Mouse (Mus musculus): ENCODE measurements around the gene Map3k13.

Map3k13 gene

DNA sequence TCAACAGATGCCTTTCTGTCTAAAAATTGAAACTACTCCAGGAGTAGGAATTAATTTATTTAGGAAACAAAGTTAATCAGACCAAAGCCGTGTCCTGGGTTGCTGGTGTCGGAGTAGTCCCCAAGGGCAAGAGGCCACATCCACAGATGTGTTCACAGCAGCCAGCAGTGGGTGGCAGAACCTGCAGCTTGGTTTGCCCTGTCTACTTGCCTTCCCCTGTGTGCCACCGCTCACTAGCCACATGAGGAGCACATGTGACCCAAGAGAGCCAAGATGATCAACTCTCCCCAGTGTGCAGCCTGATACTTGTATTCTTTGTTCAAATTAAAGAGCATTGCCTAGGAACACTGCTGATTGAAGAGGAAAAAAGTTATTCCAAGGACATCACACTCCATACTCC, 54.3 kb downstream of the Map3k13 start:
- intact Hi-C loops (cut with DNase I) = no loop called here

- intact Hi-C loops (cut with DNase I) = no loop called here
Observed at GRCm38 (mm10) chr16:21848847-21849246, 54.7 kb downstream of the Map3k13 start.

DNA sequence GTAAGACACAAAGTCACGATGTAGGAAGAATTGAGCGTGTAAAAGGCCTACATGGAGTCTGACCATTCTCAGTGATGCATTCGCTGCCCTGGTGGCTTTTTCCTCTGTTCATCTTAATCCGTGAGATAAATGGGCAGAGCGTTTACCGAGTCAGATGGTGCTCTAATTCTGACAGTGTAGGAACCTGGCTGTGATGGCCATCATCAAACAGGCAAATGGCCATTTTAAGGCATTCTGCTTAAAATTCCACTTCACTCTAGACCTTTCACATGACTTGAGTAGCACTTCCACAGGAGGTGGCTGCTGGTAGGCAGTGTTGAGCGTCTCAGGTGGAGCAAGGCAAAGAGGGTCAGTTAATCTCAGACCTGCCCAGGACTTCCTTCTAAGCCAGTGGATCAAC, 58.2 kb downstream of the Map3k13 start:
- intact Hi-C loops (cut with DNase I) = no loop called here

- intact Hi-C loops (cut with DNase I) = no loop called here
Observed at GRCm38 (mm10) chr16:21853446-21853941, 59.3 kb downstream of the Map3k13 start.

DNA sequence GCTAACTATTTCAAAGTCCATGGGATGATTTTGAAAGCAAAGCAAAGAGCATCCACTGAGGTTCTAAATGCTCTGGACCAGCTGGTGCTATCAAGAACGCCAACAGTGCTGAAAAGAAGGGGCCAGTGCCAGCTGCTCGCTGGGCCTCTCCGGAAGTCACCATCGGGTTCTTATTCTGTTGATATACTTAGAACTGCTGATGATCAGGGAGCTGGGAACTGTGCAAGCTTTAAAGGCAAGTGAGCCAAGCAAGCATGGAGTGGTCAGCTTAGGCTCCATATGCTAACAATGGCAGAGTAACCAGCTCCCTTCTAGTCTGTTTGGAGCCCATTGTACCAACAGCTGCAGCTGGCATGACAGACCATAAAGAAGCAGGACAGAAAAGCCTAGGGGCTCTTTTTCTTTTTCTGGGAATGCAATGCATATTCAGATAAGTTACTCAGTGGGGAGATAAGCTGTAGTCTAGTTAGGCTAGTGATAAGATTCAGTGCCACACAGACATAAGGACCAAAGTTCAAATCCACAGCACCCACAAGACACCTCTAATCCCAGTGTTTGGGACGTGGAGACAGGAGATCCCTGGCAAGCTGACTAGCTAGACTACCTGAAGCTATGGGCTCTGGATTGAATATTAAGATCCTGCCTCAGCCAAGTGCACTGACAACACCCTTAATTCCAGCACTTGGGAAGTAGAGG, 60.6 kb downstream of the Map3k13 start:
- intact Hi-C loops (cut with DNase I) = no loop called here

- intact Hi-C loops (cut with DNase I) = no loop called here
Observed at GRCm38 (mm10) chr16:21856134-21856533, 62.0 kb downstream of the Map3k13 start.

DNA sequence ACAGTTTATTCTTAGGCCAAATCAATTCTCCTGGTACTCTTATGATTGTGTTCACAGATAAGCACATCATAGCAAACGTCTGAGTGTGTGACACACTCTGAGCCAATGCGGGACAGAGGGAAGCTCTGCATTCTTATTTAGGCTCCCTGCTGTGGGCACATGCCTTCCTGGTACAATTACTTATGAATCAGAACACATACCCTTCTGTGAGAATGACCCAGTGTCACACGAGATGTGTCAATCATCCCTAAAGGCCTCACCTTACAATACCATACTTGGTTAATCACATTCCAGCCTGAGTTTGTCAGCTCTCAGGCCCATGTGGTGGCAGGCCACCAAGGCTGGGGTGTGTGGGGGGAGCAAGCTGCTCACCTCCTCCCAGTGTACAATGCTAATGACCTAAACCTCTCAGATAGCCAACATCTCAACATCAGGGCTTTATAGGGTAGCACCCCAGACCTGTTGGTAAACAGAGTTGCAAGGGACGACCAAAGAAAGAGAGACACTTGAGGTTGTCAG, 63.0 kb downstream of the Map3k13 start:
- intact Hi-C loops (cut with DNase I) = no loop called here

GRCm38 (mm10) chr16:21858163-21858562, 64.0 kb downstream of the Map3k13 start:
- intact Hi-C loops (cut with DNase I) = no loop called here

DNA sequence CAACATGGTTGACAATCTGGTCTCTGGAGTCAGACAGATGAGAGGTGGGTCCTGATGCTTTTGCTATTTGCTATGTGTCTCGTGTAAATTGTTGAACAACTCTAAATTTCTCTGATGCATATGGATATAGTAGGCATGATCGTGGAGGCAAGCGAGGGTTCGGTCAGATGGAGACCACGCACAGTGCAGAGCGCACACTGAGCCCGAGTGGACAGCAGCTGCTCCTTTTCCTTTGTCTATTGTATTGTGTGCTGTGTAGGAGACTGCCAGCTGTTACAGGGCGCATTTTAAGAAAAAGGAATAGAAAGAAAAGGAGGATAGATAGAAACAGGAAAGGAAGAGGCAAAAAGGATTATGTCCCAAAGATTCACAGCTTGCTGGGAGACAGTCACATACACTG, 64.7 kb downstream of the Map3k13 start:
- intact Hi-C loops (cut with DNase I) = no loop called here

DNA sequence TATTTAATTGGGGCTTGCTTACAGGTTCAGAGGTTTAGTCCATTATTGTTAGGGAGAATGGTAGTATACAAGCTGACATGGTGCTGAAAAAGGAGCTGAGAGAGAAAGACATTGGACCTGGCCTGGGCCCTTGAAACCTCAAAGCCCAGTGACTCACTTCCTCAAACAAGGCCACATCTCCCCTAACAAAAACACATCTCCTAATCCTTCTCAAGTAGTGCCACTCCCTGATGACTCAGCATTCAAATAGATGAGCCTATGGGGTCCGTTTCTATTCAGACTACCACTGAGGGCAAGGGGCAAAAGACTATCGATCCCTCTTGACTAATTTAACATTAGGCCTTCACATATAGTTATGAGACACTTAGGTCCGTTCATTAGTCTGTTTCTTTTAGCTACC, 68.3 kb downstream of the Map3k13 start:
- intact Hi-C loops (cut with DNase I) = no loop called here

DNA sequence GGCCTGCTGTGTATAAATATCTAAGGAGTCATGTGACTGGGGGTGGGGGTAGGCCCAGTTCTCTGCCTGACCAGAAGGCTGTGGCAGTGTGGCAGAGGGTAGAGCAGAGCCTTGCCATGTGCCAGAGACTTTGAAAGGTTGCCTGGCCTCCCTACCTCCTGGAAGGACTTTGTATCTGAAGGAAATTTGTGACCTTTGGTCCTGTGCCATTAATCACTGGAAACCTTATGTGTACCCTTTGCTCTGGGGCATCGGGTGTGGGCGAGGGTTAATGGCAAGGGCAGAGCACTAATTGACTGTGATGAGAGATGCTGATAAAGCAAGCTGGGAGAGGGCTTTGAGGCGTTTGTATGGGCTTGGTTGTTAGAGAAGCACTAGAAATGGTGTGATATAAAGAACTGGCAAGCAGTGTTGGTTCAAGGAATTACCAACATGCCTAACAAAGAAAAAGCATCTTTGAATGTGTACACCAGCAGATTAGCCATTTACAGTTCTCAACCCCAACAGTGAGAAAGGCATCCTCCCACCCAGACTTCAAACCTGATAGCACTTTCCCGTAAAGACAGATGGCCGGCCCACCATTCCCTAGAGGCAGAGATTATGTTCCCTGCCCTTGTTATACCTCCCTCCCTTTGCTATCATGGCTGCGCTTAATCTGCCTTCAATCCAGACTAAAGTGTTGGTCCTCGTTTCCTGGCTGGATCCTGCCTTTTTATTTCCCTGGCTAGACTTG, 71.3 kb downstream of the Map3k13 start:
- intact Hi-C loops (cut with DNase I) = no loop called here

- intact Hi-C loops (cut with DNase I) = no loop called here
Observed at GRCm38 (mm10) chr16:21865983-21866575, 71.9 kb downstream of the Map3k13 start.

DNA sequence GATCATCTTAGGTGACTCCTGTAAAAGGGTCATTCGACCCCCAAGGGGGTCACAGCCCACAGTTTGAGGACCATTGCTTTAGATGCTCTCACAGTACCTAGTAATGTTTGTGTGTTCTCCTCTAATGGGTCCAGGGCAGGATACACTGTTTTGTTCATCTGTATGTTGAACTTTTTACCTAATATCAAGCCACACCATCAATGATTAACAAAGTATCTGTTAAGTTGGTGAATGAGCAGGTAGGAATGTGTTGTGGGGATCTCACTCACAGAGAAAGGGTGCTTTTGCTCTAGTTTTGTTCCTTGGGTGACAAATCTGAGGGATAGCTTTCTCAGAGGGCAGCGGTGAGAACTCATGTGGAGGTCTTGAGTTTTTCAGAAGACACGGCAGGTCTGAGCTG, 73.6 kb downstream of the Map3k13 start:
- intact Hi-C loops (cut with DNase I) = no loop called here

GRCm38 (mm10) chr16:21868651-21869050, 74.5 kb downstream of the Map3k13 start:
- intact Hi-C loops (cut with DNase I) = no loop called here

- intact Hi-C loops (cut with DNase I) = no loop called here
Observed at GRCm38 (mm10) chr16:21869879-21870278, 75.7 kb downstream of the Map3k13 start.

GRCm38 (mm10) chr16:21877735-21878134, 83.6 kb downstream of the Map3k13 start:
- intact Hi-C loops (cut with DNase I) = no loop called here

- intact Hi-C loops (cut with DNase I) = no loop called here
Observed at GRCm38 (mm10) chr16:21878834-21879233, 84.7 kb downstream of the Map3k13 start.

GRCm38 (mm10) chr16:21881181-21881580, 87.0 kb downstream of the Map3k13 start:
- intact Hi-C loops (cut with DNase I) = no loop called here

GRCm38 (mm10) chr16:21881582-21882259, 87.6 kb downstream of the Map3k13 start:
- intact Hi-C loops (cut with DNase I) = no loop called here

- intact Hi-C loops (cut with DNase I) = no loop called here
Observed at GRCm38 (mm10) chr16:21887601-21888000, 93.5 kb downstream of the Map3k13 start.

GRCm38 (mm10) chr16:21893890-21894289, 99.7 kb downstream of the Map3k13 start:
- intact Hi-C loops (cut with DNase I) = no loop called here

DNA sequence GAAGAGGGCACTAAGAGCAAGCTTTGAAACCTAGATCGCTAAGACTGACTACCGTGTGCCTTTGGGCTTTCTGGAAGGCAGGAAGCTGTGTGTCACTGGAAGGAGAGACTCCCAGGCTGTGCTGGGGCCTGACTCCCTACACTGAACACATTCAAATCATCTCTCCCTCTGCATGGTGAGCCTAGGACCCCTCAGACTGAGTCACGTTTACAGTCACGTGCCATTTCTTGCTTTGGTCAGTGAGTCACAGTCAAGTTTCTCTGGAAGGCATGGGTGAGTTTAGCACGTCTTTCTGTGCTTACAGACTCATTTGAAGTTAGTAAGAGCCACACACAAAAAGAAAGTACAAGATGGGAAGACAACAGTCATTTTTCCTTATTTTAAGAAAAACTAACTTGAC, 107.1 kb downstream of the Map3k13 start:
- intact Hi-C loops (cut with DNase I) = no loop called here

Data from adrenal gland (tissue).